Mouse (Mus musculus): ENCODE measurements at regions not wholly inside any gene's neighbourhood (a gene's known extent, or its start where the extent isn't known, plus 50 kb on each side); places are given as distances from the start of the nearest gene placed in this dataset.
A peak's percentile ranks its signal among the peaks of the same experiment; 100 is the strongest.
"Not testable (repeated sequence)": the region's sequence is repeated elsewhere in the genome, so short reads cannot be mapped to it uniquely, and the experiment has no call there.

GRCm38 (mm10) chr1:7388627-7389026 lies 2580.9 kb downstream of the Gm37988 start:
- Histone ChIP-seq H3K9ac (ENCODE audit: low read depth, low read length) (no peak overlapping the region), H3K27me3 (ENCODE audit: control insufficient read depth, insufficient read depth, low read length) (no peaks in the 10 kb centered on the region), H3K9me3 (ENCODE audit: control insufficient read depth, low read length) (no peaks in the 10 kb centered on the region), H3K4me3 (ENCODE audit: low read depth, low read length) (no peak overlapping the region), H3K27ac (ENCODE audit: low read depth, low read length) (no peak overlapping the region), H3K4me1 (replicated peaks; ENCODE audit: control insufficient read depth, insufficient read depth, low read length) (no peaks in the 10 kb centered on the region), H3K4me2 (replicated peaks; ENCODE audit: low read depth, low read length) (no peak overlapping the region), H3K36me3 (ENCODE audit: control insufficient read depth, insufficient read depth, low read length) (no peaks in the 10 kb centered on the region)
- WGBS, result 100% methylated on average over 1 of the region's 1 CpGs
- ATAC-seq (ENCODE audit: low FRiP score), result 0 out of 2 replicates have a peak, but pooled peaks have one; percentile 43
- no peak for DNase-seq (ENCODE audit: low spot score)

DNA sequence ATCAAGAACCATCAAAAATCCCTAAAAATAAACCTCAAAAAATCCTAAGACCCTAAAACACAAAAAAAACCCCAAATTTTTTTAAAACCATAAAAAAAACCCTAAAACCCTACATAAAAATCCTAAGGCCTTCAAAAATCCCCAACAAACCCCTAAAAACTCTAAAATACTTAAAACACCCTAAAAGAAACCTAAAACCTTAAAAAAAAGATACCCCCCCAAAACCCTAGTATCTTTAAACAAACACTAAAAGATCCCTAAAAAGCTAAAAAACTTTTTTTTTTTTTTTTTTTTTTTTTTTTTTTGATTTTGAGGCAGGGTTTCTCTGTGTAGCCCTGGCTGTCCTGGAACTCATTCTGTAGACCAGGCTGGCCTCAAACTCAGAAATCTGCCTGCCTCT lies 2585.8 kb downstream of the Gm37988 start:
- Histone ChIP-seq H3K27me3 (ENCODE audit: control insufficient read depth, insufficient read depth, low read length) (no peaks in the 10 kb centered on the region), H3K36me3 (ENCODE audit: control insufficient read depth, insufficient read depth, low read length) (no peaks in the 10 kb centered on the region), H3K9me3 (ENCODE audit: control insufficient read depth, low read length) (no peaks in the 10 kb centered on the region), H3K4me2 (replicated peaks; ENCODE audit: low read depth, low read length) (no peak overlapping the region), H3K4me1 (replicated peaks; ENCODE audit: control insufficient read depth, insufficient read depth, low read length) (no peaks in the 10 kb centered on the region), H3K4me3 (ENCODE audit: low read depth, low read length) (no peak overlapping the region), H3K9ac (ENCODE audit: low read depth, low read length) (no peak overlapping the region), H3K27ac (ENCODE audit: low read depth, low read length) (no peak overlapping the region)
- no peak for DNase-seq (ENCODE audit: low spot score)
- ATAC-seq (ENCODE audit: low FRiP score), result no peak

DNA sequence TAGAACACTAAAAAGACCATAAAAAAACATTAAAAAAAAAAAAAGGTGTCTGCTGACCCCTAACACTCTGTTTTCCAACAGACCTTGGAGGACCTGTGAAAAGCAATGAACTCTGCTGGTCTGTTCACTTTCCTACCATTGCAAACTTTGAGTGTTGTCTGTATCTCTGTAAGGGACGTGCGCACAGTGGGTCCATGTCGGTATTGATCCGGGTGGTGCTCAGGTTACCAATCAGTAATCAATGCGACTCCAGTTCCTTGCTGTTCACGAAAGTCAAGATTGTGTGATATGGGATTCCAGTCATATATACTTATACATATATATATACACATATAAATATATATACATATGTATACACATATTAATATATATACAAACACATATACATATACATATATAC lies 2586.5 kb downstream of the Gm37988 start:
- Histone ChIP-seq H3K27ac (ENCODE audit: low read depth, low read length) (no peak overlapping the region), H3K4me1 (replicated peaks; ENCODE audit: control insufficient read depth, insufficient read depth, low read length) (no peaks in the 10 kb centered on the region), H3K9ac (ENCODE audit: low read depth, low read length) (no peak overlapping the region), H3K4me2 (replicated peaks; ENCODE audit: low read depth, low read length) (no peak overlapping the region), H3K27me3 (ENCODE audit: control insufficient read depth, insufficient read depth, low read length) (no peaks in the 10 kb centered on the region), H3K36me3 (ENCODE audit: control insufficient read depth, insufficient read depth, low read length) (no peaks in the 10 kb centered on the region), H3K4me3 (ENCODE audit: low read depth, low read length) (no peak overlapping the region), H3K9me3 (ENCODE audit: control insufficient read depth, low read length) (no peaks in the 10 kb centered on the region)
- ATAC-seq (ENCODE audit: low FRiP score), result no peak
- 98% methylated on average over 6 of the region's 6 CpGs for WGBS
- DNase-seq (ENCODE audit: low spot score), result peak; percentile 24

DNA sequence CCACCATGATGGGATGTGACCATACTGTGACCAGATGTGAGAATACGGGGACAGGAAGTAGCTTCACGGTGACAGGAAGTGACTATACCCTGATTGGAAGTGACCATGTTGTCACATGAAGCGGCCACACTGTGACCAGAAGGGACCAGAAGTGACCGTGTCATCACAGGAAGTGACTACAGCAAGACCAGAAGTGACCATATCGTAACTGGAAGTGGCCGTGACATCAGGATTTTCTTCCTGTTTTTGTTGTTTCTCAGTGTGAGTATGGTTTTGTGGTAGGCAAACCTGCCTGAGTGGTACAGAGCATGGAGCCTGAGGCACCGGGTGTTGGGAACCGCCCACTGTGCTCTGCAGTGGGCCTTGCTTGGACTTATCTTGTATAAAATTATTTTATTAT lies 2587.8 kb downstream of the Gm37988 start:
- 93% methylated on average over 8 of the region's 8 CpGs for WGBS
- Histone ChIP-seq H3K36me3 (ENCODE audit: control insufficient read depth, insufficient read depth, low read length) (no peaks in the 10 kb centered on the region), H3K27me3 (ENCODE audit: control insufficient read depth, insufficient read depth, low read length) (no peaks in the 10 kb centered on the region), H3K9me3 (ENCODE audit: control insufficient read depth, low read length) (no peaks in the 10 kb centered on the region), H3K4me3 (ENCODE audit: low read depth, low read length) (no peak overlapping the region), H3K27ac (ENCODE audit: low read depth, low read length) (no peak overlapping the region), H3K9ac (ENCODE audit: low read depth, low read length) (no peak overlapping the region), H3K4me2 (replicated peaks; ENCODE audit: low read depth, low read length) (no peak overlapping the region), H3K4me1 (replicated peaks; ENCODE audit: control insufficient read depth, insufficient read depth, low read length) (no peaks in the 10 kb centered on the region)
- ATAC-seq (ENCODE audit: low FRiP score) (no peak), DNase-seq (ENCODE audit: low spot score) (peak; percentile 33)

DNA sequence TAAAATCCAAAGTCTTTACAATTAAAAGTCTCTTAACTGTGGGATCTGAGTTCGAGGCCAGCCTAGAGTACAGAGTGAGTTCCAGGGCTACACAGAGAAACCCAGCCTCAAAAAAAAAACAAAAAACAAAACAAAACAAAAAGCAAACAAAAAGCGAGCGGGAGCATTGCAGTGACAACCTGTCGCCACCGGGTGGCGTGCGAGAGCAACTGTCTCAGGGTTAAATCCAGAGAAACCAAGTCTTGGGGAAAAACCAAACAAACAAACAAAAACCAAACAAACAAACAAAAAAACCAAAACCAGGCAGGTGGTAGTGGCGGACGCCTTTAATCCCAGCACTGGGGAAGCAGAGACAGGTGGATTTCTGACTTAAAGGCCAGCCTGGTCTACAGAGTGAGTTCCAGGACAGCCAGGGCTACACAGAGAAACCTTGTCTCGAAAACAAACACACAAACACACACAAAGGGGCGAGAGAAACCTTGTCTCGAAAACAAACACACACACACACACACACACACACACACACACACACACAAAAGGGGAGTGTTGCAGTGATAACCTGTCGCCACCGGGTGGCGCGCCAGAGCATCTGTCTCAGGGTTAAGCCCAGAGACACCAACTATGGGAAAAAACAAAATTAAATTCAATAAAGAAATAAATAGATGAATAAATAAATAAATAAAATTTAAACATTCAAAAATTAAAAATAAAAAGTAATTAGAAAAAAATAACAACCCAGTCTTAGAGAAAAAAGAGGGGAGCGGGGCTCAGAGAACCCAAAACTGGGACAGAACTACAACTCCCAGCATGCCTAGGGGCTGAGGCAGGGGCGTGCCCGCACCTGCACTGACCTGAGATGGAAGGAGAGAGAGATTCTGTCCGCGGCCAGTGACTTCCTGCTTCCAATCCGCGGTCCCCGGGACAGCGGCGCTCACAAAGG lies 2589.4 kb downstream of the Gm37988 start:
- ATAC-seq (ENCODE audit: low FRiP score), result peak; percentile 90
- Histone ChIP-seq H3K27ac (ENCODE audit: low read depth, low read length) (no peak overlapping the region), H3K4me1 (replicated peaks; ENCODE audit: control insufficient read depth, insufficient read depth, low read length) (no peaks in the 10 kb centered on the region), H3K9me3 (ENCODE audit: control insufficient read depth, low read length) (no peaks in the 10 kb centered on the region), H3K36me3 (ENCODE audit: control insufficient read depth, insufficient read depth, low read length) (no peaks in the 10 kb centered on the region), H3K9ac (ENCODE audit: low read depth, low read length) (peak overlapping the region; percentile 55), H3K4me3 (ENCODE audit: low read depth, low read length) (peak overlapping the region; percentile 63), H3K27me3 (ENCODE audit: control insufficient read depth, insufficient read depth, low read length) (no peaks in the 10 kb centered on the region), H3K4me2 (replicated peaks; ENCODE audit: low read depth, low read length) (no peak overlapping the region)
- DNase-seq (ENCODE audit: low spot score), result peak; percentile 84
- WGBS, result 16% methylated on average over 26 of the region's 26 CpGs

GRCm38 (mm10) chr1:7397807-7398446 lies 2590.2 kb downstream of the Gm37988 start:
- DNase-seq (ENCODE audit: low spot score), result peak; percentile 98
- Histone ChIP-seq H3K27me3 (ENCODE audit: control insufficient read depth, insufficient read depth, low read length) (no peaks in the 10 kb centered on the region), H3K9ac (ENCODE audit: low read depth, low read length) (peak overlapping the region; percentile 55), H3K36me3 (ENCODE audit: control insufficient read depth, insufficient read depth, low read length) (no peaks in the 10 kb centered on the region), H3K9me3 (ENCODE audit: control insufficient read depth, low read length) (no peaks in the 10 kb centered on the region), H3K4me2 (replicated peaks; ENCODE audit: low read depth, low read length) (peak overlapping the region; percentile 48), H3K4me1 (replicated peaks; ENCODE audit: control insufficient read depth, insufficient read depth, low read length) (no peaks in the 10 kb centered on the region), H3K27ac (ENCODE audit: low read depth, low read length) (peak overlapping the region; percentile 65; the same call in 1 of the 2 replicates), H3K4me3 (ENCODE audit: low read depth, low read length) (peak overlapping the region; percentile 63)
- peak; percentile 97 for ATAC-seq (ENCODE audit: low FRiP score)
- WGBS, result under 1% methylated on average over 45 of the region's 46 CpGs

DNA sequence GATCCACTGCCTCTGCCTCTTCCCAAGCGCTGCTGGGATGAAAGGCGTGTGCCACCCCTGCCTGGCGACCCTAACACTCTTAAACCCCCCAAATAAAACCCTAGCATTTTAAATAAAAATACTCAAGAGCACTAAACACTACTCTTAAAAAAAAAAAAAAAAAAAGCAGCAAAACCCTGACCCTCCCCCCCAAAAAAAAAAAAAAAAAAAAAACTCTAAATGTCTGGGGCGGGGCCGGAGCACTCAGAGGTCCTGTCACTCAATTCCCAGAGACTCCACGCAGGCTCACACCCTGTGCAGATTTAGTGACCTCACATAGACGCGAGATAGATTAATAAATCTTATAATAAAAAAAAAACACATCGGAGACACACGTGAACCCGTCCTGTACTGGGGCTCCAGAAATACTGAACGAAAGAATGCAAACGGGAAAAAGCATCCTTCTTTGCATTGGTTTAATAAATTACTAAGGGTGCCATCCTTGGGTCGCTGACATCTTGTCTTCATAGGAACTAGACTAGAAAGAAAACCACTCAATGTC lies 2591.1 kb downstream of the Gm37988 start:
- WGBS, result 52% methylated on average over 14 of the region's 14 CpGs
- no peaks in the 10 kb centered on the region for H3K9me3 ChIP-seq (ENCODE audit: control insufficient read depth, low read length)
- H3K9ac ChIP-seq (ENCODE audit: low read depth, low read length), result peak overlapping the region; percentile 29; the same call in 1 of the 2 replicates
- H3K4me3 ChIP-seq (ENCODE audit: low read depth, low read length), result peak overlapping the region; percentile 63
- H3K27ac ChIP-seq (ENCODE audit: low read depth, low read length), result no peak overlapping the region; the same call in 1 of the 2 replicates
- DNase-seq (ENCODE audit: low spot score), result no peak
- no peaks in the 10 kb centered on the region for H3K36me3 ChIP-seq (ENCODE audit: control insufficient read depth, insufficient read depth, low read length)
- no peaks in the 10 kb centered on the region for H3K4me1 ChIP-seq (replicated peaks; ENCODE audit: control insufficient read depth, insufficient read depth, low read length)
- no peak for ATAC-seq (ENCODE audit: low FRiP score)
- no peaks in the 10 kb centered on the region for H3K27me3 ChIP-seq (ENCODE audit: control insufficient read depth, insufficient read depth, low read length)
- peak overlapping the region; percentile 48 for H3K4me2 ChIP-seq (replicated peaks; ENCODE audit: low read depth, low read length)

DNA sequence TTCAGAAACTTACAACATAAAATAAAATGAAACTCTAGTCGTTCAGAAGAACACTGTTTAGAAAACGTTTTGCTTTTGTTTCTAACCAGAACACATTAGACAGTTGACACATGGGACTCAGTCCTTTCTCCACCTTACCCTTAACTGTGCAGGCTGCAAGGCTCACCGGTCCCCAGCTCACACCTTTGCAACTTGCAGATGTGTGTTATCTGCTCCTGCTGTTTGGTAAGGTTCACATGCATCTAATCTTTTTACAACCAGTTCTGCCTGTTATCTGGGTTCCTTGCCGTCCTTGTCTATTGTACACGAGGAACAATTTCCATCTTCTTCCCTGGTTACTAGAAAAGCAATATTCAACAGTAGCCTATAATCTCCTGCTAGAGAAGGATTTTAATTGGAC lies 2598.0 kb downstream of the Gm37988 start:
- DNase-seq (ENCODE audit: low spot score); H3K4me3 ChIP-seq (ENCODE audit: low read depth, low read length); ATAC-seq (ENCODE audit: low FRiP score); H3K9ac ChIP-seq (ENCODE audit: low read depth, low read length); H3K4me2 ChIP-seq (replicated peaks; ENCODE audit: low read depth, low read length); H3K9me3 ChIP-seq (ENCODE audit: control insufficient read depth, low read length); H3K4me1 ChIP-seq (replicated peaks; ENCODE audit: control insufficient read depth, insufficient read depth, low read length); H3K36me3 ChIP-seq (ENCODE audit: control insufficient read depth, insufficient read depth, low read length); H3K27ac ChIP-seq (ENCODE audit: low read depth, low read length); H3K27me3 ChIP-seq (ENCODE audit: control insufficient read depth, insufficient read depth, low read length): not testable (repeated sequence)
- WGBS, result 79% methylated on average over 5 of the region's 5 CpGs
